Mouse (Mus musculus) liver, embryonic 14.5 days (tissue): ENCODE data around the gene Clmp.

Source experiments
- CTCF ChIP-seq: IDR thresholded peaks from 2 replicates; pipeline ENCODE4 v1.5.1; 2016; ENCODE audit warnings: antibody characterized with exemption, low read depth, control low read depth
- EP300 ChIP-seq: IDR thresholded peaks from 2 replicates; pipeline ENCODE4 v1.6.1; 2016; ENCODE audit warnings: antibody characterized with exemption, low read depth

DNA sequence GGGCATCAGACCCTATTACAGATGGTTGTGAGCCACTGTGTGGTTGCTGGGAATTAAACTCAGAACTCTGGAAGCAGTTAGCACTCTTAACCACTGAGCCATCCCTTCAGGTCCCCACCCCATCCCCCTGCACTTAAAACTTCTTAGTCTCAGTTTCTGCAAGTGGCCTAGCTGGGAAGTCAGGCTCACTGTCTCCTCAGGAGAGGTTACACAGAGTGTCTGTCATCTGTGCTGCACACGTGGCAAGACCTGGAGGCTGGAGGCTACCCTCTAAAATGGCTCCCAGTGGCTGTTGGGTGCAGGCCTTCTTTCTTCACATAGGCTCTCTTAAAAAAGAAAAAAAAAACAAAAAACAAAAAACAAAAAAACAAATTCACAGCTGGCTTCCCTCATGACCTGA, 90.3 kb downstream of the Clmp start:
- TF ChIP-seq CTCF (no peak), EP300 (no peak)
